Mouse (Mus musculus): Measurements from ENCODE around the gene Spata32. TPM values are rescaled to one million over a fixed set of nuclear protein-coding genes. Genes with fewer than 3 reads are reported as not detected.
A peak's percentile ranks its signal among the peaks of the same experiment; 100 is the strongest.

Gene Spata32
- not detected in 2 replicates for polyA plus RNA-seq (2016; fragmentation: Nextera tagmentation; extraction: Ambion mirVana)

DNA sequence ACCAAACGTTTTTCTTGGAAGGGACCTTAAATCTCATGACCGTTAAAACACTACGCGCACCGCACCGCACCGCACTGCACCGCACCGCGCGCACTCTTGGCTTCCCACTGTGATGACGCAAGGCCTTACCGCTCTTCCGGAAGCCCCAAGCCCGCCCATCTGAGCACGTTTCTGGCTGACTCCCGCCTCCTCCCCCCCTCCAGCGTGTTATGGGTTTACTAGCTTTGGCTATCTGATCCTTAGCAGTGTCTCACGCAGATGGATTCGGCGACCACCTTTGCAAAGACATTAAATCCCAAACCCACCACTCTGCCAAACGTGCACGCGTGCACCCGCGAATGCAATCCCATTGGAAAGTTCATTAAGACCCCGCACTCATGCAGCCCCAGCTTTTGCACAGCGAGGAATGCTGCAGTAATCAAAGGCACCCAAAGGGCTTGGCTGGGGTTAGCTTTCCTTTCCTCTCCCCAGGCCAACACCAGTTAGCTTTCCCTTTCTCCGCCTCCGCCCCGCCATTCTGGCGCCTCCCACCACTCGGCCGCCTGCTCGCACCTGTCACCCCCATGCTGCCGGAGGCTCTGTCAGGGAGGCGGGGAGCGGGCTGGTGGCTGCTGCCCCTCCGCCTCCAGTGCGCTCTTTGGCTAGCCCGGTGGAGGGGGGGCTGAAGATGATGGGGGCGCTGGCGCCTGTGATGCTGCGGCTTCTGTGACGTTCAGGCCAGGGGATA is at the start of gene Spata32:
Gene Spata32, minus strand, starts transcription at position 643 of the 727 bp plus-strand sequence.
- DNase-seq (ENCODE audit: low spot score): peak; percentile 75
- Histone ChIP-seq H3K4me1 (peaks cover 14% of the 10 kb centered on the region), H3K27ac (replicated peaks) (peak within 1 kb of the TSS; percentile 73), H3K4me3 (peak within 1 kb of the TSS; percentile 66), H3K36me3 (replicated peaks) (peaks cover 33% of the 10 kb centered on the region), H3K27me3 (replicated peaks; ENCODE audit: low read depth, poor library complexity, severe bottlenecking) (peaks cover 49% of the 10 kb centered on the region), H3K9me3 (peaks cover 7% of the 10 kb centered on the region; the same call in 1 of the 2 replicates)
- WGBS: 1% methylated on average over 45 of the region's 45 CpGs

DNA sequence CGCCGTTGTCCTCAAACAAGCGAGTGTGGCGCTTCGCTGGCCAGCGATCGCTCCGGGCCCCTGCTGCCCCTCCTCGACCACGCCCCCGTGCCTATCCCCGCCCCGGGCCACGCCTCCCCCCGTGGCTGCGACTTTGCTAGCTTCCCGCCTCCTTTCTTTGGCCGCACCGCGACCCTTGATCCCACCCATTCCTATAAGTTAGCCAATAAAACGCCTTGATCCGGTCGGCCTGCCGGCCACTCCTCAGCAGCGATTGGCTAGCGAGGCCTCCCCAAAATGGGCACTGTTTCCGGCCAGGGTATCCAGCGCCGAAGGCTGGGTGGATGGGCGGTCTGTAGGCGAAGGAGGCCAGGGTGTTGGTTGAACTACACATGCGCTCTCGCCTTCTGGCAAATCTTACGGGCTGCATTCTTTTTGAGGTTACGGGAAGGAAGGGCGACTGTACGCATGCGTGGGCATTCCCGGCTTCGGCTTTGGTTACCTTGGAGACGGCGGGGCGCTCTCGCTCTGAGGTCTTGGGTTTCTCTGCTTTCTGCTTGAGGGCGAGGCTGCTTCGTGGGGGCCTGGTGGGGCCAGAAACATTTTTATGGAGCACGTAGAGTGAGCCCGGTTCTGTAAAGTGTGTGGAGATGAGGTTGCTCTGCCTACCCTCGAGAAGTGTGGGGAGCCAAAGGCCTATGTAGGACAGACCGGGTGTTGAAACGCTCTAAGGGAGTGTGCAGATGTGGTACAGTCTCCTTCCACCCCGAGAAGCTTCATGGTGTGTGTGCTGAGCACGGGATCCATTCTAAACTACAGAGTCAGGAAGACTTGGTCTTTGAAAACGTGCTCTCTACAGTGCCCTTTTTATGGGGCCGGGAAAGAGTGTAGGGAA is 49.4 kb upstream of the Spata32 start, which contains the start of gene Map3k14:
Gene Map3k14, minus strand, starts transcription at position 127 of the 874 bp plus-strand sequence.
- Histone ChIP-seq H3K4me1 (peaks cover 65% of the 10 kb centered on the region), H3K27ac (replicated peaks) (peak within 1 kb of the TSS; percentile 90), H3K4me3 (peak within 1 kb of the TSS; percentile 75), H3K9me3 (no peaks in the 10 kb centered on the region), H3K27me3 (replicated peaks; ENCODE audit: low read depth, poor library complexity, severe bottlenecking) (no peaks in the 10 kb centered on the region), H3K36me3 (replicated peaks) (no peaks in the 10 kb centered on the region)
- DNase-seq (ENCODE audit: low spot score): peak; percentile 99
- WGBS: 1% methylated on average over 55 of the region's 55 CpGs

DNA sequence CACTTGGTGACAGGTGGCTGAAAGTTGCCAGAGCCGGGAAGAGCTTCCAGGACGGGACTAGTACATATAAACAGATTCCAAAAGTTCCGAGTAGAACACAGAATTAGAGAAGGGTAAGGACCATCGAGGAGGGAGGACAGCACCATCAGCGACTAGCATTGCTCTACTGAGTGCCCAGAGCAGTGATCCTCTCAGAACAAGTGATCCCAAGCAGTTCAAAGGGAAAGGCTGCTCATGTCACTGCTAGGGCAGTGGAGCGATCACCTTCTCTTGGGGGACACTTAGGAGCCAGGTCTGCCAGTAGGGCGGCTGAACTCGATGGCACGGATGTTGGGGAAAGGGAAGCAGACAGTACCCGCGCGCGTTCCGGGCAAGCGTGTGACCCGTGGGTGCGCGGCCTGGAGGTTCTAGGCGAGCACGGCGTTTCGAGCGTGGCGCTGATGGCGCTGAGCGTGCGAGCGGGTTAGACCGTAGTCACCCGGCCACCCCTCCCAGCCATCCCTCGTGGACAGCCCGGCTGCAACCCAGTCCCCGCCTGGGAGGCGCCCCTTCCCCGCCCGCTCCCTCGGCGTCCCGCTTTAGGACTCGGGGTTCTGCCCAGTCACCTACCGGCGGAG is 48.6 kb upstream of the Spata32 start:
- 1% methylated on average over 42 of the region's 42 CpGs for WGBS
- no peak for DNase-seq (ENCODE audit: low spot score)
- peaks cover 66% of the 10 kb centered on the region for H3K4me1 ChIP-seq
- H3K27me3 ChIP-seq (replicated peaks; ENCODE audit: low read depth, poor library complexity, severe bottlenecking): no peaks in the 10 kb centered on the region
- no peaks in the 10 kb centered on the region for H3K9me3 ChIP-seq
- peak overlapping the region; percentile 75 for H3K4me3 ChIP-seq
- no peaks in the 10 kb centered on the region for H3K36me3 ChIP-seq (replicated peaks)
- peak overlapping the region; percentile 90 for H3K27ac ChIP-seq (replicated peaks)

DNA sequence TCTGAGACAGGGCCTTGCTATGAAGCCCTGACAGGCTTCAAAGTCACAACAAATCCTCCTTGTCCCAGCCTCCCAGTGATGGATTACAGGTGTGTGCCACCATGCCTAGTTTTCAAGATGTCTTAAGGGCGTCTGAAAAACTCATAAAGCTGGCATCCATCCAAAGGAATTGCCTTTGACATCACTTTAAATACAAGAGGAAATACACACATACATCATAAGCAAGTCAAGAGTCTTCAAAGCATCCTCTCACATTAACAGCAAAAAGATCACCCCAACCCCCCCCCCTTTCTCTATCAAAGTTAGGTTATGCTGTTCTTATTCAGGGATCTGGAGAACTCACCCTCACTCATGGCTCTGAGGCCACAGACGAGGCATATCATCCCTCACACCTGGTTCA is 47.6 kb upstream of the Spata32 start:
- H3K4me3 ChIP-seq: peak overlapping the region; percentile 75
- H3K27me3 ChIP-seq (replicated peaks; ENCODE audit: low read depth, poor library complexity, severe bottlenecking): no peaks in the 10 kb centered on the region

DNA sequence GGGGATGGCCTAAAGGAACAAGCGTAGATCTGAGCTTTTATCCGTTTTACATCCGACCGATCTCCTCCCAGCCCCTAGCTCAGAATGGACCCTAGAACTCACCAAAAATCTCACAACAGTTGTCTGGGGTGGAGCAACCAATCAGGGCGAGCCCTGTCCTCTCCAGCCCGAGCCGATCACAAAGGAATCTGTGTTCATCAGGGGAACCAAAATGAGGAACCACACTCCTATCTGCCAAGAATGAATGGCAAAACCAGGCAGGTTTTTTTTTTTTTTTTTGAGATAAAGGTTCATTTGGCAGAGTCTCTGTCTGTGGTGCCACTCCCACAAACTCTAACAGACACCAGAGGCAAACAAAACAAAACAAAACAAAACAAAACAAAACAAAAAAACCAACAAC is 47.0 kb upstream of the Spata32 start:
- Histone ChIP-seq H3K36me3 (replicated peaks) (no peaks in the 10 kb centered on the region), H3K27ac (replicated peaks) (no peak overlapping the region), H3K4me1 (peaks cover 61% of the 10 kb centered on the region), H3K27me3 (replicated peaks; ENCODE audit: low read depth, poor library complexity, severe bottlenecking) (no peaks in the 10 kb centered on the region), H3K9me3 (no peaks in the 10 kb centered on the region), H3K4me3 (no peak overlapping the region)
- WGBS: 46% methylated on average over 7 of the region's 7 CpGs
- no peak for DNase-seq (ENCODE audit: low spot score)

More for the DNA sequence above, 47.6 kb upstream of the Spata32 start:
- no peaks in the 10 kb centered on the region for H3K9me3 ChIP-seq
- H3K27ac ChIP-seq (replicated peaks): no peak overlapping the region
- 61% methylated on average over 2 of the region's 2 CpGs for WGBS
- peaks cover 61% of the 10 kb centered on the region for H3K4me1 ChIP-seq
- no peaks in the 10 kb centered on the region for H3K36me3 ChIP-seq (replicated peaks)
- no peak for DNase-seq (ENCODE audit: low spot score)

DNA sequence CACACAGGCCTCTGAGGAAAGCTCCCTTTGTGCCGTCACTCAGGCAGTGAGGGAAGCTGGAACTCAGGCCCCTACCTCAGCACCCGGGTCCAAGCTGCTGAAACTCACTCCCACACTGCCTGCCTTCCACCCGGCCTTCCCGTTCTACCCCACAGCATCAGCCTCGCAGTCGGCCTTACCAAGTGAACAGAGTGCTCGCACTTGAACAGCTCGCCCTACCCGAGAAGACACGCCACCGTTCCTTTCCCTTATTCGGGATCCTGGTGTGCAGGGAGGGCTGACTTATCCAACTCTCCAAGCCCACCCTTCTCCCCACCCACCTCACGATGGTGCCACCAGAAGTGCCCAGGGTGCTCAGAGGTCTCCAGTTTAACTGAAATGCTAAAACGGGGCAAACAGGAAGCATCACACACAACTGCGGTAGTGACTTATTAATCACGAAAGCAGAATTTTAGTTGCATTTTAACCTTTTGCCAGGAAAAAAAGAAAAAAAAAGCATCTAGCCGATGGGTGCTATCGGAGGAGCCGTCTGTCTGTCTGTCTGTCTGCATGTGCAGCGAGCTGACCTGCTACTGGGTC is 46.3 kb upstream of the Spata32 start:
- Histone ChIP-seq H3K27me3 (replicated peaks; ENCODE audit: low read depth, poor library complexity, severe bottlenecking) (no peaks in the 10 kb centered on the region), H3K9me3 (no peaks in the 10 kb centered on the region), H3K4me3 (no peak overlapping the region; the same call in 1 of the 2 replicates), H3K4me1 (peaks cover 61% of the 10 kb centered on the region), H3K36me3 (replicated peaks) (no peaks in the 10 kb centered on the region), H3K27ac (replicated peaks) (0 out of 2 replicates have a peak overlapping the region, but pooled peaks have one; percentile 35)
- WGBS: 85% methylated on average over 20 of the region's 20 CpGs
- no peak for DNase-seq (ENCODE audit: low spot score)

DNA sequence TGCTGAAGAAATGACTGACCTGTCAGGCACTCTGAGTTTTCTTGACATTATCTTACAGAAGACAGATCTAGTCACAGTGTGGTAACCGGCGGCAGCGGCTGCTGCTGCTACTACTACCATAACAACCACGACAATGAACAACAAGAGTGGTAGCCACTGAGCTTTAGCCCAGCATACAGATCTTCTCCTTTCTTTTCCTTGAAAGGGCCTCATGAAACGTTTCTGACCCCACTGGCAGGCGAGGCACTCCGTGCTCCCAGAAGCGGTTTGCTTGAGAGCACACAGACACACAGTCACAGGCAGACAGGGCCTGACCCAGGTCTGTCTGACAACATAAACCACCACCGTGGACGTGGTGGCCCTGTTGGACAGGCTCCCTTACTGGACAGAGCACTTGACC is 45.3 kb upstream of the Spata32 start:
- H3K36me3 ChIP-seq (replicated peaks): no peaks in the 10 kb centered on the region
- no peak overlapping the region; the same call in 1 of the 2 replicates for H3K27ac ChIP-seq (replicated peaks)
- 62% methylated on average over 10 of the region's 10 CpGs for WGBS
- H3K9me3 ChIP-seq: no peaks in the 10 kb centered on the region
- H3K4me3 ChIP-seq: no peak overlapping the region
- DNase-seq (ENCODE audit: low spot score): no peak
- peaks cover 56% of the 10 kb centered on the region for H3K4me1 ChIP-seq
- no peaks in the 10 kb centered on the region for H3K27me3 ChIP-seq (replicated peaks; ENCODE audit: low read depth, poor library complexity, severe bottlenecking)

DNA sequence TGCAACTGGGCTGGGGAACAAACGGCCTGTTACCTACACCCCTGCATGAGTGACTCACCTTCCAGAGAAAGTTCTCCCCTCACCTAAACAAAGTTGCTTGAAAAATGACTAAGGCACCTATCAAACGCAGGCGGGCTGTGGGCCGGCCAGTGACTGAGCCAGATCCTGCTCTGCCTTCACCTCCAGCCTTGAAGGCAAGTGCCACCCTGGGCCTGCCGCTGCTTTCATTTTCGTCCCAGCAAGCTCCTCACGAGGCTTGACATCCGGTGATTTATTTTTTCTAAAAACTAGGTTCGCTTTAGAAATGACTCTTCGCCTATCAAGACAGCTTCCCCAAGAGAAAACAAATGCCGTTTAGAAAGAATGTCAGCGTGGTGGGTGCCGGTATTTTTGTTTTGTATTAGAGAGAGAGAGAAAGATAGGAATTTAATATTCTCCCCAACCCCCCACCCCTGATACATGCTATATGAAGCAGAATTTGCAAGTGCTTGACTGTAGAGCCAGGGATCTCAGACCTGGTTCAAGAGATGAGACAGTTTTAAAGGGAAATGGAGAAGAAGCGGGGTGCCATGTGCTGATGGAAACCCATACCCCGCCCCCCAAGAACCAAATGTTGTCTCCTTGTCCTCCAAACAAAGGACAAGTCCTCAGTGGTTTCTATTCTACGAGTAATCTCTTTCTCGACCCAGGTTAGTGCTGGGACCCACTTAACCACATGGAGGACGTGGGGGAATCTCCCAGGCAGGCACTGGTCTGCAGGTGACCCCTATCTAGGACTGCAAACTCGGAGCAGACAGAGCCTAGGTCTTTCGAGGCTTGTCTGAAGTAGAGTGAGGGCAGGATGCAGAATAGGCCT is 44.4 kb upstream of the Spata32 start:
- no peak for DNase-seq (ENCODE audit: low spot score)
- Histone ChIP-seq H3K4me3 (no peak overlapping the region), H3K27ac (replicated peaks) (no peak overlapping the region), H3K27me3 (replicated peaks; ENCODE audit: low read depth, poor library complexity, severe bottlenecking) (no peaks in the 10 kb centered on the region), H3K36me3 (replicated peaks) (no peaks in the 10 kb centered on the region), H3K4me1 (peaks cover 47% of the 10 kb centered on the region), H3K9me3 (no peaks in the 10 kb centered on the region)
- WGBS: 77% methylated on average over 20 of the region's 20 CpGs

DNA sequence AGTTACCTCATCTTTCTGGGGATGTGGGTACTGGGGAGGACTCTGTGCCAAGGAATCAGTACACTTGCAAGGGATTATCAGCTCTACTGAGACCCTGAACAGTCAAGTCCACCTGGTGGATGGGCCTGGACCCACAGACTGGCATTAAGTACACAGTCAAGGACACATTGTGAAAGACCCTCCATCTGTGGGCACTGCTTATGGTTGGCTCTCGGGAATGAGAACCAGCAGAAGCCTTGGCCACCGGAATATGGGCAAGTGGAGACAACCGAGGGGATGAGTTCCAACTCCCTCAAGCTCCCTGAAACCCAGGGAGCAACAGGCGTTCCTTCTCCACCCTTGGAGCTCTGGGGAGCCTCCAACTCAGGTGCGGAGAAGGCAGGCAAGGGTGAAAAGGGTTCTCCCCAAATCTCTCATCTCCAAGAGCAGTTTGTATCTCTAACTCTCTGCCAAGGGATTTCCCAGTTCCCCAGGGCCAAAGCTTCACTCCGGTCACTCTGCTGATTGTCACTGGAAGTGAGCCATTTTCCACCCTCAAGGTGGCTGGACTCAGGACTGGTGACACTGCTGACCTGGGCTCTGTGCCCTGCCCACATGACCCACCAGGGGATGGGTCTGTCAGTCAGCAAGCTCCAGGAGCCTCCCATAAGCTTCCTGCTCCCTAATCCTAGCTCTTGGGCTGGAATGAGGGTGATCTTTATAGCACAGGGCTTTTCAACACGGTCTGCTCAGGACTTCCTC is 43.6 kb upstream of the Spata32 start:
- peaks cover 46% of the 10 kb centered on the region for H3K4me1 ChIP-seq
- DNase-seq (ENCODE audit: low spot score): no peak
- H3K36me3 ChIP-seq (replicated peaks): no peaks in the 10 kb centered on the region
- H3K27ac ChIP-seq (replicated peaks): no peak overlapping the region
- no peak overlapping the region for H3K4me3 ChIP-seq
- 0 out of 2 replicates have a peak, but pooled peaks cover 4% of the 10 kb centered on the region for H3K27me3 ChIP-seq (replicated peaks; ENCODE audit: low read depth, poor library complexity, severe bottlenecking)
- 86% methylated on average over 7 of the region's 7 CpGs for WGBS
- H3K9me3 ChIP-seq: no peaks in the 10 kb centered on the region

DNA sequence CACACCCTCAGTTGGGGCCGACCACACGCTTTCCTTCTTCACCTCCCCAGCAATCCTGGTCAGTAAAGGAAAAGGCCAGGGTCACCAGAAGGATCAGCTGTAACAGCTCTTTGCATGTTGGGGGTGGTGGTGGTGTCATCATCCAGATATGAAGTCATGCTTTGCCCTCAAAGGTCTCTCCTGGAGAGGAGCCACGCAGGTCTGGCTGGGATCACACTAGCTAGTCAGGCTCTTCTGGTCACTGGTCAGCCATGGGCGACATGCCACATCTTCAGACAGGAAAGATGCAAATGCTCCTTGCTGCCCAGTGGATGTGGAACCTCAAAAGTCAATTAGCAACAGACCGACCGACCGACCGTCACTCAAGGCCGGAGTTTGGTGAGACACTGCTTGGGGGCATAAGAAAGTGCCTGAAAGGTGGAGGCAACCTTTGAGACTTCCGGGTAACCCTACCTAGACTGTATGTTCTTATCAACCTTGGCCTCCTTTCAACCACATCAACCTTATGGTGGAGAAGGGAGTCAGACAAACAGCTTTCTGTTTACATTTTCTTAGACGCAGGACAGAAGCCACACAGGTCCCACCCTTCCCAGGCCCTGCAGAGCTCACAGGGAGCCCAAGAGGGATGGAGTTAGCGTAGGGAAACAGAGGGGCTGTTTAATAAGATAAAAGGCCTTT is 42.4 kb upstream of the Spata32 start:
- Histone ChIP-seq H3K4me1 (peaks cover 34% of the 10 kb centered on the region), H3K27ac (replicated peaks) (no peak overlapping the region), H3K27me3 (replicated peaks; ENCODE audit: low read depth, poor library complexity, severe bottlenecking) (0 out of 2 replicates have a peak, but pooled peaks cover 5% of the 10 kb centered on the region), H3K4me3 (no peak overlapping the region), H3K9me3 (no peaks in the 10 kb centered on the region), H3K36me3 (replicated peaks) (no peaks in the 10 kb centered on the region)
- no peak for DNase-seq (ENCODE audit: low spot score)
- 84% methylated on average over 12 of the region's 12 CpGs for WGBS
